Comparison of ENCODE assay signal across 9 mouse cellular contexts in genomic region chr6:54368071-54368470, GRCm38 (mm10). TPM values are rescaled to one million over a fixed set of nuclear protein-coding genes. Genes with fewer than 3 reads are reported as not detected.
DNase-seq lines count a peak whose midpoint lies in the region; ATAC-seq and TF ChIP-seq lines count a peak whose summit lies in the region.
"Had no signal": no experiment of that assay in that cellular context is flagged by ENCODE, and none has a peak within 500 bp of the region (broad histone marks: within the 10 kb centered on the region; RNA-seq: fewer than 3 reads in every experiment).

No protein-coding gene starts in this region.

- WGBS in kidney, embryonic 15.5 days, result 11% methylated on average over 6 of the region's 6 CpGs
- 10% methylated on average over 6 of the region's 6 CpGs for WGBS in cerebellum, adult 2 months
- WGBS in kidney, postnatal 0 days, result 9% methylated on average over 6 of the region's 6 CpGs
- WGBS in midbrain, embryonic 10.5 days, result 10% methylated on average over 6 of the region's 6 CpGs

- peaks cover 30% of the 10 kb centered on the region for H3K4me1 ChIP-seq in kidney, embryonic 15.5 days
- H3K4me1 ChIP-seq in ES-Bruce4 (ENCODE audit: control insufficient read depth, insufficient read depth, low read length), result no peaks in the 10 kb centered on the region
- H3K4me1 ChIP-seq in cerebellum, adult 2 months (ENCODE audit: control insufficient read depth, insufficient read depth, low read length), result no peaks in the 10 kb centered on the region
- no peaks in the 10 kb centered on the region for H3K4me1 ChIP-seq in kidney, postnatal 0 days (replicated peaks; ENCODE audit: insufficient read depth, low read length)
- peaks cover 35% of the 10 kb centered on the region for H3K4me1 ChIP-seq in midbrain, embryonic 10.5 days

- TF ChIP-seq POLR2A in ES-Bruce4 (IDR thresholded peaks at IDR 0.05; ENCODE audit: insufficient read depth, low read length), result no peak
- TF ChIP-seq POLR2A in cerebellum, adult 2 months (IDR thresholded peaks at IDR 0.05; ENCODE audit: borderline replicate concordance, insufficient read depth, low read length), result no peak

- no peak overlapping the region for H3K27ac ChIP-seq in kidney, embryonic 15.5 days
- H3K27ac ChIP-seq in ES-Bruce4 (ENCODE audit: insufficient read depth, low read length), result no peak overlapping the region
- H3K27ac ChIP-seq in cerebellum, adult 2 months (ENCODE audit: insufficient read depth, low read length), result no peak overlapping the region
- no peak overlapping the region for H3K27ac ChIP-seq in kidney, postnatal 0 days
- H3K27ac ChIP-seq in midbrain, embryonic 10.5 days (replicated peaks), result 0 out of 2 replicates have a peak overlapping the region, but pooled peaks have one; percentile 14
- H3K27ac ChIP-seq: embryonic facial prominence, embryonic 12.5 days had no signal

- no peak; the same call in 1 of the 2 replicates for ATAC-seq in kidney, embryonic 15.5 days (replicated peaks; ENCODE audit: low FRiP score)
- ATAC-seq in granulocyte monocyte progenitor cell, adult 5-6 weeks (replicated peaks; ENCODE audit: poor library complexity, severe bottlenecking), result peak; percentile 62
- ATAC-seq in kidney, postnatal 0 days (replicated peaks; ENCODE audit: low FRiP score, low read depth), result peak; percentile 26; the same call in 1 of the 2 replicates

- peak; percentile 36 for DNase-seq in kidney, adult 11 months
- DNase-seq in cerebellum, adult 2 months, result peak; percentile 54 to 63
- DNase-seq in kidney, postnatal 0 days (ENCODE audit: low spot score), result peak; percentile 86
- peak; percentile 66 for DNase-seq in midbrain, embryonic 10.5 days (ENCODE audit: low spot score)
- DNase-seq in thymus, postnatal 25 days, result peak; percentile 8

- H3K27me3 ChIP-seq in kidney, embryonic 15.5 days, result 0 out of 2 replicates have a peak, but pooled peaks cover 2% of the 10 kb centered on the region
- H3K27me3 ChIP-seq in ES-Bruce4 (ENCODE audit: control insufficient read depth, insufficient read depth, low read length, poor library complexity, severe bottlenecking), result no peaks in the 10 kb centered on the region
- H3K27me3 ChIP-seq in cerebellum, adult 2 months (ENCODE audit: control insufficient read depth, insufficient read depth, low read length), result no peaks in the 10 kb centered on the region
- no peaks in the 10 kb centered on the region for H3K27me3 ChIP-seq in kidney, postnatal 0 days (ENCODE audit: insufficient read depth, low read length)
- H3K27me3 ChIP-seq in midbrain, embryonic 10.5 days (ENCODE audit: low read depth, poor library complexity, severe bottlenecking), result peaks cover 30% of the 10 kb centered on the region
- H3K27me3 ChIP-seq: embryonic facial prominence, embryonic 12.5 days had no signal

- no peaks in the 10 kb centered on the region for H3K36me3 ChIP-seq in kidney, embryonic 15.5 days
- H3K36me3 ChIP-seq in ES-Bruce4 (ENCODE audit: control insufficient read depth, insufficient read depth, low read length, poor library complexity, severe bottlenecking), result no peaks in the 10 kb centered on the region
- no peaks in the 10 kb centered on the region for H3K36me3 ChIP-seq in kidney, postnatal 0 days (ENCODE audit: insufficient read depth, low read length)
- H3K36me3 ChIP-seq in midbrain, embryonic 10.5 days, result no peaks in the 10 kb centered on the region
- H3K36me3 ChIP-seq: embryonic facial prominence, embryonic 12.5 days had no signal

- H3K4me2 ChIP-seq in kidney, embryonic 15.5 days, result no peak overlapping the region
- H3K4me2 ChIP-seq in kidney, postnatal 0 days (ENCODE audit: low read length), result no peak overlapping the region
- H3K4me2 ChIP-seq: embryonic facial prominence, embryonic 12.5 days had no signal

- no peak for TF ChIP-seq EP300 in ES-Bruce4 (IDR thresholded peaks at IDR 0.05; ENCODE audit: insufficient read depth, low read depth, low read length)

- H3K4me3 ChIP-seq in kidney, embryonic 15.5 days (replicated peaks), result no peak overlapping the region
- H3K4me3 ChIP-seq in ES-Bruce4 (ENCODE audit: low read depth, low read length), result no peak overlapping the region
- H3K4me3 ChIP-seq in cerebellum, adult 2 months (replicated peaks; ENCODE audit: insufficient read depth, low read depth, low read length), result no peak overlapping the region
- no peak overlapping the region for H3K4me3 ChIP-seq in kidney, postnatal 0 days (replicated peaks; ENCODE audit: low read depth, low read length)
- H3K4me3 ChIP-seq in midbrain, embryonic 10.5 days, result no peak overlapping the region
- H3K4me3 ChIP-seq: embryonic facial prominence, embryonic 12.5 days had no signal

- no peak overlapping the region for H3K9ac ChIP-seq in kidney, embryonic 15.5 days
- H3K9ac ChIP-seq in ES-Bruce4 (ENCODE audit: low read depth, poor library complexity, severe bottlenecking), result no peak overlapping the region
- no peak overlapping the region for H3K9ac ChIP-seq in kidney, postnatal 0 days (ENCODE audit: low read depth, low read length)
- H3K9ac ChIP-seq: embryonic facial prominence, embryonic 12.5 days had no signal

- peak; percentile 74 for TF ChIP-seq CTCF in ES-Bruce4 (IDR thresholded peaks at IDR 0.05; ENCODE audit: low read depth, low read length)
- peak; percentile 90 for TF ChIP-seq CTCF in cerebellum, adult 2 months (IDR thresholded peaks at IDR 0.05; ENCODE audit: borderline replicate concordance, insufficient read depth, low read depth, low read length)
- peak; percentile 89 for TF ChIP-seq CTCF in kidney, postnatal 0 days (IDR thresholded peaks at IDR 0.05; ENCODE audit: low read depth)

- no peaks in the 10 kb centered on the region for H3K9me3 ChIP-seq in kidney, embryonic 15.5 days (replicated peaks)
- no peaks in the 10 kb centered on the region for H3K9me3 ChIP-seq in ES-Bruce4 (replicated peaks; ENCODE audit: control insufficient read depth, insufficient read depth, low read length, poor library complexity, severe bottlenecking)
- no peaks in the 10 kb centered on the region for H3K9me3 ChIP-seq in kidney, postnatal 0 days (replicated peaks; ENCODE audit: low read length)
- H3K9me3 ChIP-seq in midbrain, embryonic 10.5 days (replicated peaks), result no peaks in the 10 kb centered on the region
- H3K9me3 ChIP-seq: embryonic facial prominence, embryonic 12.5 days had no signal

RNA-seq across cellular contexts. Expression of gene Prr15, which starts 42.4 kb away (rescaled TPM):
- polyA plus RNA-seq in kidney, embryonic 15.5 days (2015; fragmentation: Nextera tagmentation; extraction: Ambion mirVana), result 7.3 TPM in 2 replicates
- polyA plus RNA-seq in ES-Bruce4 (2011; ENCODE audit: insufficient read depth, insufficient read length, low read depth, missing spikeins), result 0.79 and 2.1 TPM in 2 replicates
- 1.9 and 2.7 TPM in 2 replicates for polyA plus RNA-seq in cerebellum, adult 2 months (2012; rRNA removed)
- total RNA-seq in granulocyte monocyte progenitor cell, adult 5-6 weeks (2014; fragmentation: Nextera tagmentation), result not detected in 2 replicates
- total RNA-seq in granulocyte monocyte progenitor cell, adult 5-6 weeks (2017), result 0.26 and 0.77 TPM in 2 replicates
- polyA plus RNA-seq in kidney, postnatal 0 days (2015; fragmentation: Nextera tagmentation; extraction: Ambion mirVana), result 12.1 and 12.3 TPM in 2 replicates
- 0.96 and 1.1 TPM in 2 replicates for polyA plus RNA-seq in midbrain, embryonic 10.5 days (2016; fragmentation: Nextera tagmentation; extraction: Ambion mirVana)

Comparison
In these comparisons a context has a peak if more than half of its experiments do, and no peak if none do; other contexts are left out.
1. DNase-seq: peak in every context shown above with its lines; median percentile 86 in kidney, postnatal 0 days; 66 in midbrain, embryonic 10.5 days; 58 in cerebellum, adult 2 months; 36 in kidney, adult 11 months; 8 in thymus, postnatal 25 days.